Mouse (Mus musculus) G1E (cell line): Measurements from ENCODE around the gene Ppp1r12b.

Experiments
- CTCF ChIP-seq: IDR thresholded peaks from 2 replicates; pipeline ENCODE4 v1.5.1; 2012; ENCODE audit warnings: low read depth, low read length, inconsistent platforms, mixed read lengths
- GATA1 ChIP-seq: IDR thresholded peaks from 2 replicates; pipeline ENCODE4 v1.6.1; 2012; ENCODE audit warnings: borderline replicate concordance, low read length, inconsistent platforms, mixed read lengths
- GATA2 ChIP-seq: IDR thresholded peaks from 2 replicates; pipeline ENCODE4 v1.6.1; 2012; ENCODE audit warnings: low read depth, low read length, inconsistent platforms, borderline replicate concordance
- POLR2AphosphoS5 ChIP-seq: IDR thresholded peaks from 2 replicates; pipeline ENCODE4 v1.6.1; 2012; ENCODE audit warnings: low read depth, low read length, inconsistent platforms; ENCODE audit not compliant: insufficient replicate concordance
- TAL1 ChIP-seq: conservative IDR thresholded peaks from 2 replicates; pipeline ENCODE4 v1.6.1; 2012; ENCODE audit warnings: low read depth, low read length, inconsistent platforms, mixed read lengths

- TF ChIP-seq CTCF: no peak
- TF ChIP-seq GATA1: no peak
- no peak for TF ChIP-seq TAL1
- no peak for TF ChIP-seq GATA2
- no peak for TF ChIP-seq POLR2AphosphoS5
Measured at GRCm38 (mm10) chr1:134766448-134766847, 189.3 kb downstream of the Ppp1r12b start.
